Mouse (Mus musculus) neural tube, embryonic 12.5 days (tissue): ENCODE results near the gene Slc7a11. TPM values are rescaled to one million over a fixed set of nuclear protein-coding genes. Genes with fewer than 3 reads are reported as not detected.
A peak's percentile ranks its signal among the peaks of the same experiment; 100 is the strongest.

Source experiments
- ATAC-seq: fragments of 200-750 bp; cut with Nextera tagmentation; 2 replicates; pipeline ENCODE4 v1.8.0; 2017; ENCODE audit warnings: low read depth, mild to moderate bottlenecking, moderate TSS enrichment, moderate library complexity; ENCODE audit not compliant: low FRiP score
- H3K27ac ChIP-seq: fragments of 300-500 bp; sonication (generic); 2 replicates; pipeline ENCODE4 v1.5.1; 2016
- H3K27me3 ChIP-seq: fragments of 300-500 bp; sonication (generic); replicated peaks from 2 replicates; pipeline ENCODE4 v1.6.1; 2016; ENCODE audit warnings: mild to moderate bottlenecking
- H3K36me3 ChIP-seq: fragments of 300-500 bp; sonication (generic); 2 replicates; pipeline ENCODE4 v1.6.1; 2016; ENCODE audit warnings: mild to moderate bottlenecking
- H3K4me1 ChIP-seq: fragments of 300-500 bp; sonication (generic); 2 replicates; pipeline ENCODE4 v1.6.1; 2016
- H3K4me2 ChIP-seq: fragments of 300-500 bp; sonication (generic); replicated peaks from 2 replicates; pipeline ENCODE4 v1.6.1; 2016; ENCODE audit warnings: mild to moderate bottlenecking
- H3K4me3 ChIP-seq: fragments of 300-500 bp; sonication (generic); 2 replicates; pipeline ENCODE4 v1.5.1; 2016
- H3K9ac ChIP-seq: fragments of 300-500 bp; sonication (generic); 2 replicates; pipeline ENCODE4 v1.6.1; 2016; ENCODE audit warnings: mild to moderate bottlenecking
- H3K9me3 ChIP-seq: fragments of 300-500 bp; sonication (generic); 2 replicates; pipeline ENCODE4 v1.6.1; 2016; ENCODE audit warnings: mild to moderate bottlenecking
- WGBS: fragments of 180-500 bp; shearing (Covaris S2); methylation state at CpG from one replicate; pipeline ENCODE4 v1.1.7; 2016; 5-methylcytosine and 5-hydroxymethylcytosine counted together
- polyA plus RNA-seq: library from polyadenylated mRNA; unstranded; fragments of >200 nt; fragmentation: Nextera tagmentation; extraction: Ambion mirVana; gene quantifications from 2 replicates; pipeline ENCODE4 v1.2.1, GENCODE M21; 2016

Slc7a11 gene
- polyA plus RNA-seq, 1 experiment from 2014 or later: 3.9 TPM

- no peaks in the 10 kb centered on the region for H3K4me1 ChIP-seq
- no peak overlapping the region for H3K4me3 ChIP-seq
- H3K27ac ChIP-seq: no peak overlapping the region
- ATAC-seq: no peak
- H3K27me3 ChIP-seq: no peaks in the 10 kb centered on the region
- 70% methylated on average over 2 of the region's 2 CpGs for WGBS
- no peaks in the 10 kb centered on the region for H3K36me3 ChIP-seq
- H3K4me2 ChIP-seq: no peak overlapping the region
- 0 out of 2 replicates have a peak, but pooled peaks cover 3% of the 10 kb centered on the region for H3K9me3 ChIP-seq
- no peak overlapping the region for H3K9ac ChIP-seq
Observed at GRCm38 (mm10) chr3:49913929-49914328, 529.5 kb downstream of the Slc7a11 start.

DNA sequence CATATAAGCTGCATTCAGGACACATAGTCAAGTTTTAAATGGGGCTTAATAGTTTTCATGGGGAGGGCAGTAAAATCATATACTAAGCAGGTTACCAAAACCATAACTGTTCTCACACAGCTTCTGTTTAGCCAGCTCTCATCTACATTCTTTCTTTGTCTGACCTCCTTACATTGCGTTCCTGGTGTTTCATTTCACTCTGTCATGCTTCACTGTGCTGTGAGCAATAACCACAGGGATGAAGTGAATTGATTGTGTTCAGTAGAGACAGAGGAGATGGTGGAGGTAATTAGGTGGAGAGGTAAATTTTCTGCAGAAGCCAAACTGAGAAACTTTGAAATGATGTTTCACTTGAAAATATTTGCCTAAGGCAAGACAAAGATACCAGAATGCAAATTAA lies 532.5 kb downstream of the Slc7a11 start:
- WGBS: 30% methylated on average over 1 of the region's 1 CpGs
- H3K4me1 ChIP-seq: 0 out of 2 replicates have a peak, but pooled peaks cover 6% of the 10 kb centered on the region
- no peaks in the 10 kb centered on the region for H3K36me3 ChIP-seq
- no peaks in the 10 kb centered on the region for H3K9me3 ChIP-seq
- H3K4me3 ChIP-seq: no peak overlapping the region
- no peaks in the 10 kb centered on the region for H3K27me3 ChIP-seq
- H3K4me2 ChIP-seq: no peak overlapping the region
- no peak for ATAC-seq
- no peak overlapping the region for H3K9ac ChIP-seq
- H3K27ac ChIP-seq: no peak overlapping the region

GRCm38 (mm10) chr3:49908426-49909341 lies 534.7 kb downstream of the Slc7a11 start:
- no peaks in the 10 kb centered on the region for H3K9me3 ChIP-seq
- no peak overlapping the region for H3K27ac ChIP-seq
- WGBS: 19% methylated on average over 12 of the region's 12 CpGs
- H3K4me2 ChIP-seq: peak overlapping the region; percentile 31
- H3K4me3 ChIP-seq: no peak overlapping the region
- H3K27me3 ChIP-seq: no peaks in the 10 kb centered on the region
- peak; percentile 42; the same call in 1 of the 2 replicates for ATAC-seq
- H3K4me1 ChIP-seq: 0 out of 2 replicates have a peak, but pooled peaks cover 6% of the 10 kb centered on the region
- no peak overlapping the region for H3K9ac ChIP-seq
- no peaks in the 10 kb centered on the region for H3K36me3 ChIP-seq

DNA sequence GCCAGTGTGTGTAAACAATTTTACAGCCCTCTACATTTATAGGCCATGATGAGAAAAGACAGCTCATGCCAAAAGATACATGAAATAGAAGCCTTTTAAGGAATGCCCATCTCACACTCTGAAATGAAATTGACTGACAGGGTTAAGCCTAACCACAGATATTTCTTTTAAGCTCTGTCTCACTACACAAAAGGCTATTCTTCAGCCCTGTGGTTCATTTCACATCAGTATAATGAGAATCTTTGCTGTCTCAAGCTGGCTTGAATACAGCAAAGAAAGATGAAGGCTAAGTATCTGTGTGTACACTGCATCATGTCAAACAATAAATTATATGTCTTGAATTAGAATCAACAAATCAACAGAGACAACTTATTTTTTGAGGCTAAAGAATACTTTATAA lies 549.5 kb downstream of the Slc7a11 start:
- no peaks in the 10 kb centered on the region for H3K27me3 ChIP-seq
- no peak overlapping the region for H3K9ac ChIP-seq
- H3K27ac ChIP-seq: no peak overlapping the region
- 0 out of 2 replicates have a peak, but pooled peaks cover 3% of the 10 kb centered on the region for H3K9me3 ChIP-seq
- no peak for ATAC-seq
- H3K4me3 ChIP-seq: no peak overlapping the region
- H3K4me2 ChIP-seq: no peak overlapping the region
- H3K4me1 ChIP-seq: no peaks in the 10 kb centered on the region
- no peaks in the 10 kb centered on the region for H3K36me3 ChIP-seq

- 41% methylated on average over 2 of the region's 2 CpGs for WGBS
- Histone ChIP-seq H3K9ac (no peak overlapping the region), H3K9me3 (no peaks in the 10 kb centered on the region), H3K27ac (no peak overlapping the region), H3K4me1 (peaks cover 6% of the 10 kb centered on the region; the same call in 1 of the 2 replicates), H3K4me3 (no peak overlapping the region), H3K36me3 (no peaks in the 10 kb centered on the region), H3K27me3 (no peaks in the 10 kb centered on the region), H3K4me2 (no peak overlapping the region)
- ATAC-seq: no peak
Observed at GRCm38 (mm10) chr3:49887359-49887758, 556.1 kb downstream of the Slc7a11 start.

- H3K9ac ChIP-seq: no peak overlapping the region
- no peak overlapping the region; the same call in 1 of the 2 replicates for H3K4me2 ChIP-seq
- no peaks in the 10 kb centered on the region for H3K36me3 ChIP-seq
- no peak overlapping the region for H3K27ac ChIP-seq
- ATAC-seq: peak; percentile 99
- no peak overlapping the region for H3K4me3 ChIP-seq
- no peaks in the 10 kb centered on the region for H3K9me3 ChIP-seq
- no peaks in the 10 kb centered on the region for H3K27me3 ChIP-seq
- WGBS: 21% methylated on average over 8 of the region's 8 CpGs
- peaks cover 6% of the 10 kb centered on the region; the same call in 1 of the 2 replicates for H3K4me1 ChIP-seq
Observed at GRCm38 (mm10) chr3:49886220-49886945, 557.0 kb downstream of the Slc7a11 start.

DNA sequence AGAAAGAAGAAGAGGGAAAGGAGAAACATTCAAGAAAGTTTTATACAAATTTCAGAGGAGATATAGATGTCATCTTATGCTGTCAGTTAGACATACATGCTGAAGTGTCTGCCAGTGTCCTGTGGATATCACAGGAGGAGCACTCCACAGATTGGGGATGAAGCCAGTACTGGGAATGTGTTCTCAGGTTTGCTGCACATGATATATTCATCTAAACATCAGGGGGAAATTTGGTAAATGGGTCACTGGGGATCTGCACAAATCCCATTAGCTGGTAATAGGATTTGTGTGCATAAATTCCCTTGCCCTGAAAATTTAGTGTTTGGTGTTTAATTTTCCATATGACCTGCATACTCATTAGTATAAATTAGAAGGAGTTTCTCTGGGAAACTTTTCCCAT lies 562.9 kb downstream of the Slc7a11 start:
- no peak overlapping the region for H3K4me3 ChIP-seq
- no peaks in the 10 kb centered on the region for H3K36me3 ChIP-seq
- H3K27me3 ChIP-seq: no peaks in the 10 kb centered on the region
- H3K4me2 ChIP-seq: no peak overlapping the region
- H3K4me1 ChIP-seq: no peaks in the 10 kb centered on the region
- H3K9ac ChIP-seq: no peak overlapping the region
- no peak for ATAC-seq
- no peak overlapping the region for H3K27ac ChIP-seq
- H3K9me3 ChIP-seq: no peaks in the 10 kb centered on the region

GRCm38 (mm10) chr3:49870786-49871185 lies 572.6 kb downstream of the Slc7a11 start:
- Histone ChIP-seq H3K27ac (no peak overlapping the region), H3K9me3 (no peaks in the 10 kb centered on the region), H3K36me3 (no peaks in the 10 kb centered on the region), H3K4me1 (peaks cover 18% of the 10 kb centered on the region; the same call in 1 of the 2 replicates), H3K4me2 (no peak overlapping the region), H3K4me3 (no peak overlapping the region), H3K27me3 (no peaks in the 10 kb centered on the region), H3K9ac (no peak overlapping the region)
- no peak for ATAC-seq
- 69% methylated on average over 3 of the region's 3 CpGs for WGBS

GRCm38 (mm10) chr3:49867951-49868584 lies 575.3 kb downstream of the Slc7a11 start:
- Histone ChIP-seq H3K4me3 (no peak overlapping the region), H3K36me3 (no peaks in the 10 kb centered on the region), H3K4me1 (peaks cover 21% of the 10 kb centered on the region), H3K4me2 (peak overlapping the region; percentile 18; the same call in 1 of the 2 replicates), H3K27me3 (no peaks in the 10 kb centered on the region), H3K9ac (no peak overlapping the region), H3K9me3 (no peaks in the 10 kb centered on the region), H3K27ac (peak overlapping the region; percentile 38; the same call in 1 of the 2 replicates)
- 2% methylated on average over 4 of the region's 4 CpGs for WGBS
- ATAC-seq: peak; percentile 63

DNA sequence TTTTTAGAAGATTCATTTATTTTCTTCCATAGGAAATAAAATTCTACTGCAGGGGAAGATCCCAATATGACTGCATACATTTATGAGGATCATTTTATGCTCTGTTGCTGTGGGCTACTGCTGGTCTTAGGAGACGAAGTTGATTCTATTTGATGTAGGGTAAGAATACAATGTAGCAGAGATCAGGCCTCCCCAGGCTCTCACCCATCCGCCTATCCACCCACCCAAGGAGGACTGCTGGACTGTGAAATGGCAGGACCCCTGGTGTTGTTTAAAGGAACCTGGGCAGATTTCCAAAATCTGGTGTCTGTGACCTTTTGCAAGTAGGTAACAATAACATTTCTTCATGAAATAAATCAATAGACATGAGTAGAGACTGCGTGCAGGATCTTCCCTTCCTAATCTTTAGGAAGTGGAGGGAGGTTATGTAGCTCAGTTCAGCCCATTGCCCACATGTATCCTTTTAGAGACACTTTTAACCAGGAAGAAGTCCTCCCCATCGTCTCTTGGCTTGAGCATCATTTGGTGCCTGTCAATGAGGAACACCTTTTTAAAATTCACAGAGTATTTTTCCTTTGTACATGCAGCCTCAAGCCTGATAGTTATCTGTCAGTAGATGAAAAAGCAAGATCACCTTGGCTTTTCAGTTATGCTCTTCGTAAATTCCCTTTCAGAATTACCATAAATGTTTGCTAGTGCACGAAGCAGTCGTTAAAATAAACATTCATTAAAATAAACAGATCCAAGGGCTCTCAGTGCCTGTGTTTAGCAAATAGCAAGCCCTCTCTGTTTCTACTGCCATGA lies 576.1 kb downstream of the Slc7a11 start:
- peak; percentile 25; the same call in 1 of the 2 replicates for ATAC-seq

GRCm38 (mm10) chr3:49866061-49866515 lies 577.3 kb downstream of the Slc7a11 start:
- 3% methylated on average over 11 of the region's 11 CpGs for WGBS
- H3K9me3 ChIP-seq: no peaks in the 10 kb centered on the region
- peaks cover 21% of the 10 kb centered on the region for H3K4me1 ChIP-seq
- peak overlapping the region; percentile 44 for H3K4me2 ChIP-seq
- no peak overlapping the region for H3K4me3 ChIP-seq
- H3K27me3 ChIP-seq: no peaks in the 10 kb centered on the region
- no peaks in the 10 kb centered on the region for H3K36me3 ChIP-seq
- no peak overlapping the region for H3K27ac ChIP-seq
- H3K9ac ChIP-seq: no peak overlapping the region
- ATAC-seq: peak; percentile 95

More for the DNA sequence above, 576.1 kb downstream of the Slc7a11 start:
- H3K36me3 ChIP-seq: no peaks in the 10 kb centered on the region
- H3K9me3 ChIP-seq: no peaks in the 10 kb centered on the region
- H3K4me1 ChIP-seq: peaks cover 21% of the 10 kb centered on the region
- H3K4me3 ChIP-seq: no peak overlapping the region
- peak overlapping the region; percentile 18; the same call in 1 of the 2 replicates for H3K4me2 ChIP-seq
- 11% methylated on average over 7 of the region's 7 CpGs for WGBS
- peak overlapping the region; percentile 38; the same call in 1 of the 2 replicates for H3K27ac ChIP-seq
- no peaks in the 10 kb centered on the region for H3K27me3 ChIP-seq
- no peak overlapping the region for H3K9ac ChIP-seq
